Comparison of ENCODE assay signal across 33 mouse cellular contexts in the genomic region with DNA sequence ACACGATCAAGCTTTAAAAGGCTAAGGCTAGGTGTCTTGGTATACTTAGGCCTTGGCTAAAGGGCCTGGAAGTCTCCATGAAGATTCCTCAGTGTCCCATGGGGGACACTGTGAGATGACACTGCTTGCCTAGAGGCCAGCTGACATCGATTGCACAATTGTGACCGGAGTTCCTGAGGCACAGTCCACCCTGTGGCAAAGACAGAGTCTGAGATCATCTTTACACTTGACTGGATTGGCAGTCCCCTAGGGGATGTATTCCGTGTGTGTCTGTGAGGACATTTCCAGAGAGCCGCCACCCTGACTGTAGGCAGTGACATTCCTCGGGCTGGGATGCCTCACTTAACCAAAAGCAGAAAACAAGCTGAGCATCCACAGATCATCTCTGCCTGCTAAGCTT. TPM values are rescaled to one million over a fixed set of nuclear protein-coding genes. Genes with fewer than 3 reads are reported as not detected.
DNase-seq lines count a peak whose midpoint lies in the region; ATAC-seq and TF ChIP-seq lines count a peak whose summit lies in the region.
"Had no signal": no experiment of that assay in that cellular context is flagged by ENCODE, and none has a peak within 500 bp of the region (broad histone marks: within the 10 kb centered on the region; RNA-seq: fewer than 3 reads in every experiment).

No protein-coding gene starts in this region.

- H3K4me2 ChIP-seq in liver, embryonic 13.5 days, result no peak overlapping the region
- H3K4me2 ChIP-seq in liver, postnatal 0 days (ENCODE audit: low read depth, low read length), result no peak overlapping the region
- H3K4me2 ChIP-seq in forebrain, embryonic 16.5 days (ENCODE audit: low read length), result no peak overlapping the region
- H3K4me2 ChIP-seq: embryonic facial prominence, embryonic 15.5 days; forebrain, embryonic 12.5 days; heart, embryonic 15.5 days; intestine, embryonic 15.5 days; limb, embryonic 13.5 days; neural tube, embryonic 13.5 days had no signal

- peak; percentile 38 for DNase-seq in gastrocnemius, adult 2 months
- no peak for DNase-seq in gastrocnemius, postnatal 14 days
- no peak for DNase-seq in liver, embryonic 13.5 days
- DNase-seq in liver (no peak), 3134 (ENCODE audit: extremely low read depth, insufficient read length, low spot score) (peak; percentile 50)
- DNase-seq in liver, postnatal 0 days, result peak; percentile 38
- DNase-seq: cerebellum, adult 8-10 months; cerebellum, postnatal 25 days; gastrocnemius, postnatal 25 days; heart, adult 11 months; kidney, adult 2 months; kidney, postnatal 36 days; lung, adult 2 months; lung, postnatal 14 days; thymus, adult 2 months; thymus, postnatal 36 days had no signal

- WGBS in liver, embryonic 13.5 days (ENCODE audit: insufficient replicate concordance), result 71% methylated on average over 6 of the region's 6 CpGs
- 64% methylated on average over 6 of the region's 6 CpGs for WGBS in liver, postnatal 0 days (ENCODE audit: insufficient replicate concordance)
- WGBS in forebrain, embryonic 16.5 days, result 79% methylated on average over 6 of the region's 6 CpGs

- TF ChIP-seq CTCF in gastrocnemius, adult 2 months (IDR thresholded peaks at IDR 0.05), result no peak
- no peak for TF ChIP-seq CTCF in liver, postnatal 0 days (IDR thresholded peaks at IDR 0.05; ENCODE audit: low read depth)

- no peaks in the 10 kb centered on the region for H3K36me3 ChIP-seq in liver, embryonic 13.5 days
- H3K36me3 ChIP-seq in liver, postnatal 0 days (replicated peaks; ENCODE audit: insufficient read depth, low read length), result no peaks in the 10 kb centered on the region
- no peaks in the 10 kb centered on the region for H3K36me3 ChIP-seq in forebrain, embryonic 16.5 days (ENCODE audit: control insufficient read depth, insufficient read depth)
- H3K36me3 ChIP-seq: embryonic facial prominence, embryonic 10.5 days; embryonic facial prominence, embryonic 15.5 days; forebrain, embryonic 12.5 days; heart, embryonic 10.5 days; heart, embryonic 15.5 days; intestine, embryonic 15.5 days; limb, embryonic 13.5 days; neural tube, embryonic 13.5 days had no signal

- TF ChIP-seq EP300 in liver, postnatal 0 days (IDR thresholded peaks at IDR 0.05; ENCODE audit: low read depth), result no peak

- H3K9me3 ChIP-seq in liver, embryonic 13.5 days (replicated peaks), result no peaks in the 10 kb centered on the region
- H3K9me3 ChIP-seq in liver, postnatal 0 days (ENCODE audit: low read length), result no peaks in the 10 kb centered on the region
- no peaks in the 10 kb centered on the region for H3K9me3 ChIP-seq in forebrain, embryonic 16.5 days (ENCODE audit: control insufficient read depth, low read length)
- H3K9me3 ChIP-seq: embryonic facial prominence, embryonic 10.5 days; embryonic facial prominence, embryonic 15.5 days; forebrain, embryonic 12.5 days; heart, embryonic 10.5 days; heart, embryonic 15.5 days; intestine, embryonic 15.5 days; limb, embryonic 13.5 days; neural tube, embryonic 13.5 days had no signal

- H3K27me3 ChIP-seq in liver, embryonic 13.5 days, result no peaks in the 10 kb centered on the region
- no peaks in the 10 kb centered on the region for H3K27me3 ChIP-seq in liver, postnatal 0 days (ENCODE audit: insufficient read depth, low read length)
- H3K27me3 ChIP-seq in forebrain, embryonic 16.5 days (replicated peaks; ENCODE audit: control insufficient read depth, insufficient read depth, low read length), result no peaks in the 10 kb centered on the region
- H3K27me3 ChIP-seq: embryonic facial prominence, embryonic 15.5 days; forebrain, embryonic 12.5 days; heart, embryonic 15.5 days; intestine, embryonic 15.5 days; limb, embryonic 13.5 days; neural tube, embryonic 13.5 days had no signal

- no peak overlapping the region for H3K27ac ChIP-seq in gastrocnemius, adult 2 months
- H3K27ac ChIP-seq in liver, embryonic 13.5 days, result no peak overlapping the region
- H3K27ac ChIP-seq in liver, postnatal 0 days (ENCODE audit: low read depth), result no peak overlapping the region
- H3K27ac ChIP-seq in forebrain, embryonic 16.5 days (ENCODE audit: low read length), result no peak overlapping the region
- H3K27ac ChIP-seq: embryonic facial prominence, embryonic 10.5 days; embryonic facial prominence, embryonic 15.5 days; forebrain, embryonic 12.5 days; heart, embryonic 10.5 days; heart, embryonic 15.5 days; intestine, embryonic 15.5 days; layer of hippocampus, adult 2 months; left cerebral cortex, adult 2 months; limb, embryonic 13.5 days; neural tube, embryonic 13.5 days had no signal

- intact Hi-C loops in gastrocnemius, adult 2 months (cut with DNase I), result no loop called here
- intact Hi-C loops in gastrocnemius, postnatal 14 days (cut with DNase I; ENCODE audit: low total_unique reads), result no loop called here

- no peak overlapping the region for H3K4me3 ChIP-seq in gastrocnemius, adult 2 months
- H3K4me3 ChIP-seq in liver, embryonic 13.5 days (replicated peaks), result no peak overlapping the region
- H3K4me3 ChIP-seq in liver, postnatal 0 days (ENCODE audit: low read depth, low read length), result no peak overlapping the region
- no peak overlapping the region for H3K4me3 ChIP-seq in forebrain, embryonic 16.5 days (replicated peaks; ENCODE audit: low read length)
- H3K4me3 ChIP-seq: embryonic facial prominence, embryonic 10.5 days; embryonic facial prominence, embryonic 15.5 days; forebrain, embryonic 12.5 days; heart, embryonic 10.5 days; heart, embryonic 15.5 days; intestine, embryonic 15.5 days; layer of hippocampus, adult 2 months; left cerebral cortex, adult 2 months; limb, embryonic 13.5 days; neural tube, embryonic 13.5 days had no signal

- no peak overlapping the region for H3K9ac ChIP-seq in liver, embryonic 13.5 days
- H3K9ac ChIP-seq in liver, postnatal 0 days (replicated peaks), result no peak overlapping the region
- no peak overlapping the region for H3K9ac ChIP-seq in forebrain, embryonic 16.5 days (replicated peaks; ENCODE audit: low read depth, low read length)
- H3K9ac ChIP-seq: embryonic facial prominence, embryonic 15.5 days; forebrain, embryonic 12.5 days; heart, embryonic 15.5 days; intestine, embryonic 15.5 days; limb, embryonic 13.5 days; neural tube, embryonic 13.5 days had no signal

- peak; percentile 28; the same call in 1 of the 2 replicates for ATAC-seq in liver, embryonic 13.5 days (ENCODE audit: low read depth)
- ATAC-seq in liver, postnatal 0 days, result peak; percentile 73
- no peak for ATAC-seq in forebrain, embryonic 16.5 days
- ATAC-seq: CD4-positive, CD25-positive, alpha-beta regulatory T cell, adult 4 months; hindbrain, embryonic 16.5 days; intestine, embryonic 15.5 days; midbrain, embryonic 16.5 days had no signal

- peaks cover 6% of the 10 kb centered on the region; the same call in 1 of the 2 replicates for H3K4me1 ChIP-seq in liver, embryonic 13.5 days (replicated peaks)
- H3K4me1 ChIP-seq in liver, postnatal 0 days (ENCODE audit: insufficient read depth), result peaks cover 9% of the 10 kb centered on the region
- no peaks in the 10 kb centered on the region for H3K4me1 ChIP-seq in forebrain, embryonic 16.5 days (replicated peaks; ENCODE audit: control insufficient read depth, insufficient read depth, low read length)
- H3K4me1 ChIP-seq: embryonic facial prominence, embryonic 10.5 days; embryonic facial prominence, embryonic 15.5 days; forebrain, embryonic 12.5 days; intestine, embryonic 15.5 days; limb, embryonic 13.5 days had no signal

RNA-seq across cellular contexts. Expression of a gene that starts 2.4 kb away (rescaled TPM):
- total RNA-seq in gastrocnemius, adult 2 months (2021), result not detected
- not detected for total RNA-seq in gastrocnemius, postnatal 14 days (2021)
- polyA plus RNA-seq in liver, embryonic 13.5 days (2015; fragmentation: Nextera tagmentation; extraction: Ambion mirVana), result not detected in 2 replicates
- not detected in 2 replicates for polyA plus RNA-seq in liver, postnatal 0 days (2015; fragmentation: Nextera tagmentation; extraction: Ambion mirVana)
- polyA plus RNA-seq in forebrain, embryonic 16.5 days (2015; fragmentation: Nextera tagmentation; extraction: Ambion mirVana), result not detected in 2 replicates
- total RNA-seq: layer of hippocampus, adult 2 months; layer of hippocampus, postnatal 14 days; left cerebral cortex, adult 2 months; left cerebral cortex, postnatal 36 days had no signal
- polyA plus RNA-seq: embryonic facial prominence, embryonic 10.5 days; forebrain, embryonic 12.5 days; heart, embryonic 10.5 days; heart, embryonic 15.5 days; hindbrain, embryonic 16.5 days; intestine, embryonic 15.5 days; kidney, adult 2 months; kidney, embryonic 16.5 days; limb, embryonic 13.5 days; midbrain, embryonic 16.5 days; neural tube, embryonic 13.5 days had no signal

RNA-seq across cellular contexts. Expression of a gene that starts 3.9 kb away (rescaled TPM):
- total RNA-seq in gastrocnemius, adult 2 months (2021), result not detected
- not detected for total RNA-seq in gastrocnemius, postnatal 14 days (2021)
- polyA plus RNA-seq in liver, embryonic 13.5 days (2015; fragmentation: Nextera tagmentation; extraction: Ambion mirVana), result not detected in 2 replicates
- polyA plus RNA-seq in liver, postnatal 0 days (2015; fragmentation: Nextera tagmentation; extraction: Ambion mirVana), result not detected in 2 replicates
- not detected in 2 replicates for polyA plus RNA-seq in forebrain, embryonic 16.5 days (2015; fragmentation: Nextera tagmentation; extraction: Ambion mirVana)
- total RNA-seq: layer of hippocampus, adult 2 months; layer of hippocampus, postnatal 14 days; left cerebral cortex, adult 2 months; left cerebral cortex, postnatal 36 days had no signal
- polyA plus RNA-seq: embryonic facial prominence, embryonic 10.5 days; embryonic facial prominence, embryonic 15.5 days; forebrain, embryonic 12.5 days; heart, embryonic 10.5 days; heart, embryonic 15.5 days; hindbrain, embryonic 16.5 days; intestine, embryonic 15.5 days; kidney, embryonic 16.5 days; limb, embryonic 13.5 days; midbrain, embryonic 16.5 days; neural tube, embryonic 13.5 days had no signal

RNA-seq across cellular contexts. Expression of a gene that starts 15.5 kb away (rescaled TPM):
- total RNA-seq in gastrocnemius, adult 2 months (2021), result 1 to 10 TPM in 1 of 2 experiments, not detected in 1; 1.3 TPM
- total RNA-seq in gastrocnemius, postnatal 14 days (2021), result not detected
- not detected in 2 replicates for polyA plus RNA-seq in liver, embryonic 13.5 days (2015; fragmentation: Nextera tagmentation; extraction: Ambion mirVana)
- polyA plus RNA-seq in liver, postnatal 0 days (2015; fragmentation: Nextera tagmentation; extraction: Ambion mirVana), result 2.5 and 4.5 TPM in 2 replicates
- polyA plus RNA-seq in forebrain, embryonic 16.5 days (2015; fragmentation: Nextera tagmentation; extraction: Ambion mirVana), result not detected in 2 replicates
- total RNA-seq: layer of hippocampus, adult 2 months; layer of hippocampus, postnatal 14 days; left cerebral cortex, adult 2 months; left cerebral cortex, postnatal 36 days had no signal
- polyA plus RNA-seq: CD4-positive, CD25-positive, alpha-beta regulatory T cell, adult 4 months; embryonic facial prominence, embryonic 10.5 days; forebrain, embryonic 12.5 days; heart, embryonic 10.5 days; heart, embryonic 15.5 days; hindbrain, embryonic 16.5 days; intestine, embryonic 15.5 days; kidney, embryonic 16.5 days; limb, embryonic 13.5 days; midbrain, embryonic 16.5 days; neural tube, embryonic 13.5 days had no signal

RNA-seq across cellular contexts. Expression of a gene that starts 43.3 kb away (rescaled TPM):
- total RNA-seq in gastrocnemius, adult 2 months (2021), result 1 to 10 TPM in 1 of 2 experiments, under 1 TPM in 1; 0.97 to 1.8 TPM
- total RNA-seq in gastrocnemius, postnatal 14 days (2021), result 1 to 10 TPM; 2.1 to 2.4 TPM
- 3.0 and 3.8 TPM in 2 replicates for polyA plus RNA-seq in liver, embryonic 13.5 days (2015; fragmentation: Nextera tagmentation; extraction: Ambion mirVana)
- polyA plus RNA-seq in liver, postnatal 0 days (2015; fragmentation: Nextera tagmentation; extraction: Ambion mirVana), result 4.6 and 5.2 TPM in 2 replicates
- 10.6 and 11.2 TPM in 2 replicates for polyA plus RNA-seq in forebrain, embryonic 16.5 days (2015; fragmentation: Nextera tagmentation; extraction: Ambion mirVana)

Comparison
In these comparisons a context has a peak if more than half of its experiments do, and no peak if none do; other contexts are left out.
1. DNase-seq: peak in gastrocnemius, adult 2 months (single experiment), 3134 (single experiment) and liver, postnatal 0 days (single experiment); none in gastrocnemius, postnatal 14 days (single experiment), liver, embryonic 13.5 days (single experiment) and liver (single experiment).